Comparison of ENCODE assay signal across 8 mouse cellular contexts in the genomic region with DNA sequence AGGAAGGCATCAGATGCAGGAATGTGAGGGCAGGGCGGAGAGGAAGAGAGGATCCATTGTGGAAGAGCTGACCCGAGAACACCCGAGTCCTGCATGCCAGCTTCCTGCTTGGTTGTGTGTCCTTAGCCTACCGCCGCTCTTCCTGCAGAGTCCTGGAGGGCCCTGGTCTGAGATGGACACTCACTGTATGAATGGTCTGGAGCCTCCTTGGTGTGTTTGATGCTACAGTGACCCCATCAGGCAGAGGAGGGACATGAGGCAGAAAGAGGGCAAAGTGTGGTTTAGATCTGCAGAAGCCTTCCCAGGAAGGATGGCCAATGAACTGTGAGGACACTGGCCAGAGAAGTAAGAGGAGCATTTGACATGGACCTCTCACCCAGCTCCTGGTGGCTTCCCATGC. TPM values are rescaled to one million over a fixed set of nuclear protein-coding genes. Genes with fewer than 3 reads are reported as not detected.
DNase-seq lines count a peak whose midpoint lies in the region; ATAC-seq lines count a peak whose summit lies in the region.

No protein-coding gene starts in this region.

- DNase-seq in heart, embryonic 10.5 days (ENCODE audit: low spot score): no peak
- peak; percentile 66 for DNase-seq in 416B (ENCODE audit: low read depth)
- DNase-seq in adipocyte (ENCODE audit: low spot score): peak; percentile 59
- no peak for DNase-seq in thymus, postnatal 25 days
- DNase-seq in spleen, postnatal 14 days (ENCODE audit: low spot score in 2 of 2): no peak
- DNase-seq in frontal cortex, postnatal 36 days (ENCODE audit: low spot score in 2 of 2): no peak

- 75% methylated on average over 5 of the region's 5 CpGs for WGBS in heart, embryonic 10.5 days
- 54% methylated on average over 5 of the region's 5 CpGs for WGBS in heart, embryonic 11.5 days (ENCODE audit: insufficient replicate concordance)
- WGBS in liver, embryonic 15.5 days (ENCODE audit: insufficient replicate concordance): 64% methylated on average over 5 of the region's 5 CpGs

- H3K27me3 ChIP-seq in heart, embryonic 10.5 days (ENCODE audit: insufficient read depth, poor library complexity, severe bottlenecking): no peaks in the 10 kb centered on the region
- no peaks in the 10 kb centered on the region for H3K27me3 ChIP-seq in heart, embryonic 11.5 days (ENCODE audit: control insufficient read depth, insufficient read depth, low read length)
- H3K27me3 ChIP-seq in liver, embryonic 15.5 days: peaks cover 17% of the 10 kb centered on the region

- H3K9me3 ChIP-seq in heart, embryonic 10.5 days: no peaks in the 10 kb centered on the region
- H3K9me3 ChIP-seq in heart, embryonic 11.5 days (replicated peaks; ENCODE audit: control insufficient read depth, low read length): no peaks in the 10 kb centered on the region
- no peaks in the 10 kb centered on the region for H3K9me3 ChIP-seq in liver, embryonic 15.5 days (replicated peaks)

- H3K9ac ChIP-seq in heart, embryonic 11.5 days (ENCODE audit: low read depth, low read length): no peak overlapping the region
- no peak overlapping the region for H3K9ac ChIP-seq in liver, embryonic 15.5 days

- peaks cover 48% of the 10 kb centered on the region for H3K4me1 ChIP-seq in heart, embryonic 10.5 days
- peaks cover 25% of the 10 kb centered on the region for H3K4me1 ChIP-seq in heart, embryonic 11.5 days (ENCODE audit: control insufficient read depth, insufficient read depth, low read length)
- H3K4me1 ChIP-seq in liver, embryonic 15.5 days (replicated peaks): peaks cover 40% of the 10 kb centered on the region

- no peak for ATAC-seq in heart, embryonic 11.5 days (replicated peaks; ENCODE audit: insufficient number of reproducible peaks, low FRiP score, low TSS enrichment)
- ATAC-seq in liver, embryonic 15.5 days (ENCODE audit: insufficient read depth): no peak

- H3K4me2 ChIP-seq in heart, embryonic 11.5 days: no peak overlapping the region
- peak overlapping the region; percentile 57 for H3K4me2 ChIP-seq in liver, embryonic 15.5 days

- H3K36me3 ChIP-seq in heart, embryonic 10.5 days: no peaks in the 10 kb centered on the region
- H3K36me3 ChIP-seq in heart, embryonic 11.5 days (ENCODE audit: control insufficient read depth, insufficient read depth, low read length): no peaks in the 10 kb centered on the region
- no peaks in the 10 kb centered on the region for H3K36me3 ChIP-seq in liver, embryonic 15.5 days (replicated peaks)

- no peak overlapping the region for H3K4me3 ChIP-seq in heart, embryonic 10.5 days
- no peak overlapping the region for H3K4me3 ChIP-seq in heart, embryonic 11.5 days (ENCODE audit: low read depth, low read length)
- no peak overlapping the region for H3K4me3 ChIP-seq in liver, embryonic 15.5 days (replicated peaks)

- H3K27ac ChIP-seq in heart, embryonic 10.5 days: peak overlapping the region; percentile 39; the same call in 1 of the 2 replicates
- no peak overlapping the region for H3K27ac ChIP-seq in heart, embryonic 11.5 days (ENCODE audit: low read depth, low read length)
- peak overlapping the region; percentile 6; the same call in 1 of the 2 replicates for H3K27ac ChIP-seq in liver, embryonic 15.5 days (replicated peaks)

RNA-seq across cellular contexts. Expression of a gene that starts 2.9 kb away (rescaled TPM):
- polyA plus RNA-seq in heart, embryonic 10.5 days (2016; fragmentation: Nextera tagmentation; extraction: Ambion mirVana): 9.3 and 12.3 TPM in 2 replicates
- polyA plus RNA-seq in heart, embryonic 11.5 days (2014; fragmentation: Nextera tagmentation; extraction: Ambion mirVana): 6.6 and 8.1 TPM in 2 replicates
- 0.76 and 0.96 TPM in 2 replicates for polyA plus RNA-seq in liver, embryonic 15.5 days (2015; fragmentation: Nextera tagmentation; extraction: Ambion mirVana)

RNA-seq across cellular contexts. Expression of a gene that starts 30.9 kb away (rescaled TPM):
- 1.9 and 5.2 TPM in 2 replicates for polyA plus RNA-seq in heart, embryonic 10.5 days (2016; fragmentation: Nextera tagmentation; extraction: Ambion mirVana)
- polyA plus RNA-seq in heart, embryonic 11.5 days (2014; fragmentation: Nextera tagmentation; extraction: Ambion mirVana): 1.0 and 1.3 TPM in 2 replicates
- 0.21 and 0.26 TPM in 2 replicates for polyA plus RNA-seq in liver, embryonic 15.5 days (2015; fragmentation: Nextera tagmentation; extraction: Ambion mirVana)

RNA-seq across cellular contexts. Expression of a gene that starts 38.0 kb away (rescaled TPM):
- 0.76 and 1.5 TPM in 2 replicates for polyA plus RNA-seq in heart, embryonic 10.5 days (2016; fragmentation: Nextera tagmentation; extraction: Ambion mirVana)
- 0.27 and 0.31 TPM in 2 replicates for polyA plus RNA-seq in heart, embryonic 11.5 days (2014; fragmentation: Nextera tagmentation; extraction: Ambion mirVana)
- polyA plus RNA-seq in liver, embryonic 15.5 days (2015; fragmentation: Nextera tagmentation; extraction: Ambion mirVana): 0.30 and 0.45 TPM in 2 replicates

RNA-seq across cellular contexts. Expression of a gene that starts 53.0 kb away (rescaled TPM):
- polyA plus RNA-seq in heart, embryonic 10.5 days (2016; fragmentation: Nextera tagmentation; extraction: Ambion mirVana): 1,165 and 1,266 TPM in 2 replicates
- polyA plus RNA-seq in heart, embryonic 11.5 days (2014; fragmentation: Nextera tagmentation; extraction: Ambion mirVana): 1,217 and 1,331 TPM in 2 replicates
- polyA plus RNA-seq in liver, embryonic 15.5 days (2015; fragmentation: Nextera tagmentation; extraction: Ambion mirVana): 785 TPM in 2 replicates

RNA-seq across cellular contexts. Expression of a gene that starts 57.4 kb away (rescaled TPM):
- polyA plus RNA-seq in heart, embryonic 10.5 days (2016; fragmentation: Nextera tagmentation; extraction: Ambion mirVana): 120 and 123 TPM in 2 replicates
- 63.1 and 74.1 TPM in 2 replicates for polyA plus RNA-seq in heart, embryonic 11.5 days (2014; fragmentation: Nextera tagmentation; extraction: Ambion mirVana)
- 59.5 and 63.8 TPM in 2 replicates for polyA plus RNA-seq in liver, embryonic 15.5 days (2015; fragmentation: Nextera tagmentation; extraction: Ambion mirVana)

Comparison
In these comparisons a context has a peak if more than half of its experiments do, and no peak if none do; other contexts are left out.
1. DNase-seq: peak in 416B (single experiment) and adipocyte (single experiment); none in heart, embryonic 10.5 days (single experiment), thymus, postnatal 25 days (single experiment), spleen, postnatal 14 days (0 of 2) and frontal cortex, postnatal 36 days (0 of 2).